In genomic region chr11:3714486-3714885, GRCm38 (mm10) we compare ENCODE assay signal across 9 mouse cellular contexts.
DNase-seq lines count a peak whose midpoint lies in the region; ATAC-seq lines count a peak whose summit lies in the region.
"Had no signal": no experiment of that assay in that cellular context is flagged by ENCODE, and none has a peak within 500 bp of the region (broad histone marks: within the 10 kb centered on the region; RNA-seq: fewer than 3 reads in every experiment).

No protein-coding gene starts in this region.

- H3K4me3 ChIP-seq in intestine, embryonic 14.5 days (ENCODE audit: low read depth, low read length): no peak overlapping the region
- no peak overlapping the region for H3K4me3 ChIP-seq in intestine, embryonic 16.5 days (ENCODE audit: low read length)
- H3K4me3 ChIP-seq in limb, embryonic 11.5 days (ENCODE audit: low read depth, low read length): no peak overlapping the region
- H3K4me3 ChIP-seq in neural tube, embryonic 11.5 days (ENCODE audit: low read depth, low read length): no peak overlapping the region
- H3K4me3 ChIP-seq: embryonic facial prominence, embryonic 15.5 days had no signal

- no peak for ATAC-seq in intestine, embryonic 14.5 days (replicated peaks; ENCODE audit: low FRiP score, low TSS enrichment, low read depth)
- ATAC-seq in intestine, embryonic 16.5 days: no peak
- ATAC-seq in limb, embryonic 11.5 days (ENCODE audit: insufficient number of reproducible peaks, low FRiP score, low TSS enrichment, low read depth): no peak
- ATAC-seq in neural tube, embryonic 11.5 days (ENCODE audit: insufficient read depth, low FRiP score, low TSS enrichment): no peak

- H3K9ac ChIP-seq in intestine, embryonic 14.5 days (ENCODE audit: low read length): no peak overlapping the region
- no peak overlapping the region for H3K9ac ChIP-seq in intestine, embryonic 16.5 days (ENCODE audit: low read depth, low read length)
- no peak overlapping the region for H3K9ac ChIP-seq in limb, embryonic 11.5 days (ENCODE audit: low read length)
- H3K9ac ChIP-seq in neural tube, embryonic 11.5 days (ENCODE audit: low read length): no peak overlapping the region
- H3K9ac ChIP-seq: embryonic facial prominence, embryonic 15.5 days had no signal

- no peak overlapping the region for H3K4me2 ChIP-seq in intestine, embryonic 14.5 days (ENCODE audit: low read length)
- H3K4me2 ChIP-seq in intestine, embryonic 16.5 days (ENCODE audit: low read depth, low read length): no peak overlapping the region
- H3K4me2 ChIP-seq in limb, embryonic 11.5 days (ENCODE audit: low read depth, severe bottlenecking): no peak overlapping the region
- H3K4me2 ChIP-seq in neural tube, embryonic 11.5 days (ENCODE audit: low read depth): no peak overlapping the region
- H3K4me2 ChIP-seq: embryonic facial prominence, embryonic 15.5 days had no signal

- no peaks in the 10 kb centered on the region for H3K9me3 ChIP-seq in intestine, embryonic 14.5 days (ENCODE audit: control insufficient read depth, low read length)
- no peaks in the 10 kb centered on the region for H3K9me3 ChIP-seq in intestine, embryonic 16.5 days (ENCODE audit: control insufficient read depth, low read length)
- no peaks in the 10 kb centered on the region; the same call in 1 of the 2 replicates for H3K9me3 ChIP-seq in limb, embryonic 11.5 days (ENCODE audit: control insufficient read depth, low read length)
- no peaks in the 10 kb centered on the region for H3K9me3 ChIP-seq in neural tube, embryonic 11.5 days (ENCODE audit: control insufficient read depth, low read length)
- H3K9me3 ChIP-seq: embryonic facial prominence, embryonic 15.5 days had no signal

- H3K4me1 ChIP-seq in intestine, embryonic 14.5 days (replicated peaks; ENCODE audit: control insufficient read depth, insufficient read depth, low read length): no peaks in the 10 kb centered on the region
- H3K4me1 ChIP-seq in intestine, embryonic 16.5 days (ENCODE audit: control insufficient read depth, insufficient read depth, low read length): no peaks in the 10 kb centered on the region
- H3K4me1 ChIP-seq in limb, embryonic 11.5 days (ENCODE audit: control insufficient read depth, insufficient read depth, low read length): no peaks in the 10 kb centered on the region
- no peaks in the 10 kb centered on the region for H3K4me1 ChIP-seq in neural tube, embryonic 11.5 days (ENCODE audit: control insufficient read depth, insufficient read depth, low read length)

- 36% methylated on average over 15 of the region's 15 CpGs for WGBS in intestine, embryonic 14.5 days
- 33% methylated on average over 15 of the region's 15 CpGs for WGBS in intestine, embryonic 16.5 days
- 44% methylated on average over 15 of the region's 15 CpGs for WGBS in limb, embryonic 11.5 days
- 43% methylated on average over 15 of the region's 15 CpGs for WGBS in neural tube, embryonic 11.5 days

- H3K27ac ChIP-seq in intestine, embryonic 14.5 days (ENCODE audit: low read depth): no peak overlapping the region
- H3K27ac ChIP-seq in intestine, embryonic 16.5 days (ENCODE audit: low read length): no peak overlapping the region
- no peak overlapping the region for H3K27ac ChIP-seq in limb, embryonic 11.5 days (replicated peaks; ENCODE audit: low read depth, low read length)
- no peak overlapping the region for H3K27ac ChIP-seq in neural tube, embryonic 11.5 days (ENCODE audit: low read depth, low read length)
- H3K27ac ChIP-seq: embryonic facial prominence, embryonic 15.5 days had no signal

- no peaks in the 10 kb centered on the region for H3K27me3 ChIP-seq in intestine, embryonic 14.5 days (replicated peaks; ENCODE audit: control insufficient read depth, insufficient read depth, low read length)
- H3K27me3 ChIP-seq in intestine, embryonic 16.5 days (replicated peaks; ENCODE audit: control insufficient read depth, insufficient read depth, low read length): no peaks in the 10 kb centered on the region
- no peaks in the 10 kb centered on the region for H3K27me3 ChIP-seq in limb, embryonic 11.5 days (ENCODE audit: control insufficient read depth, insufficient read depth, low read length)
- H3K27me3 ChIP-seq in neural tube, embryonic 11.5 days (ENCODE audit: control insufficient read depth, insufficient read depth, low read length): no peaks in the 10 kb centered on the region
- H3K27me3 ChIP-seq: embryonic facial prominence, embryonic 15.5 days had no signal

- peak; percentile 79 for DNase-seq in intestine, embryonic 14.5 days (ENCODE audit: low spot score)
- peak; percentile 26 for DNase-seq in c-Kit-positive CD71-negative TER-119-negative erythroid progenitor cells, embryonic 14.5 days (ENCODE audit: low read depth)
- DNase-seq in fibroblast of lung, adult 2 months (ENCODE audit: low read depth): peak; percentile 15
- DNase-seq in kidney, adult 8-10 months: peak; percentile 40 to 70
- DNase-seq in limb, embryonic 11.5 days (ENCODE audit: low spot score): peak; percentile 81
- DNase-seq in neural tube, embryonic 11.5 days (ENCODE audit: low spot score): peak; percentile 60
- DNase-seq in thymus, adult 18-20 months: peak; percentile 14 to 27

- no peaks in the 10 kb centered on the region for H3K36me3 ChIP-seq in intestine, embryonic 14.5 days (ENCODE audit: control insufficient read depth, insufficient read depth, low read length)
- H3K36me3 ChIP-seq in intestine, embryonic 16.5 days (ENCODE audit: control insufficient read depth, insufficient read depth, low read length): no peaks in the 10 kb centered on the region
- no peaks in the 10 kb centered on the region for H3K36me3 ChIP-seq in limb, embryonic 11.5 days (ENCODE audit: control insufficient read depth, insufficient read depth, low read length)
- H3K36me3 ChIP-seq in neural tube, embryonic 11.5 days (ENCODE audit: control insufficient read depth, insufficient read depth, low read length): no peaks in the 10 kb centered on the region
- H3K36me3 ChIP-seq: embryonic facial prominence, embryonic 15.5 days had no signal

Comparison
In these comparisons a context has a peak if more than half of its experiments do, and no peak if none do; other contexts are left out.
1. DNase-seq: peak in every context shown above with its lines; median percentile 81 in limb, embryonic 11.5 days; 79 in intestine, embryonic 14.5 days; 60 in neural tube, embryonic 11.5 days; 55 in kidney, adult 8-10 months; 26 in c-Kit-positive CD71-negative TER-119-negative erythroid progenitor cells, embryonic 14.5 days; 20 in thymus, adult 18-20 months; 15 in fibroblast of lung, adult 2 months.